In genomic region chr1:88860871-88861589, GRCm38 (mm10) we compare ENCODE assay signal across 13 mouse cellular contexts.
DNase-seq lines count a peak whose midpoint lies in the region; ATAC-seq and TF ChIP-seq lines count a peak whose summit lies in the region.
"Had no signal": no experiment of that assay in that cellular context is flagged by ENCODE, and none has a peak within 500 bp of the region (broad histone marks: within the 10 kb centered on the region; RNA-seq: fewer than 3 reads in every experiment).

No protein-coding gene starts in this region.

- no peaks in the 10 kb centered on the region for H3K9me3 ChIP-seq in lung, embryonic 15.5 days
- no peaks in the 10 kb centered on the region for H3K9me3 ChIP-seq in stomach, embryonic 14.5 days (ENCODE audit: control insufficient read depth, low read depth, low read length)
- H3K9me3 ChIP-seq: limb, embryonic 13.5 days had no signal

- no peaks in the 10 kb centered on the region for H3K36me3 ChIP-seq in lung, embryonic 15.5 days
- H3K36me3 ChIP-seq in stomach, embryonic 14.5 days (ENCODE audit: control insufficient read depth, insufficient read depth, low read length), result no peaks in the 10 kb centered on the region
- H3K36me3 ChIP-seq: limb, embryonic 13.5 days had no signal

- DNase-seq in kidney, adult 11 months, result peak; percentile 7
- DNase-seq in kidney, adult 8-10 months, result no peak
- no peak for DNase-seq in lung, adult 2 months
- DNase-seq in spleen, postnatal 4 days (ENCODE audit: low spot score in 2 of 2), result no peak
- DNase-seq: adrenal gland, adult 8-10 months; spleen, adult 18-20 months; thymus, adult 2 months had no signal

- WGBS in lung, embryonic 15.5 days, result 15% methylated on average over 7 of the region's 7 CpGs
- WGBS in lung, adult 2 months, result 16% methylated on average over 7 of the region's 7 CpGs
- whole genome bisulfite sequencing in stomach, embryonic 14.5 days, result 23% methylated on average over 7 of the region's 7 CpGs

- H3K4me1 ChIP-seq in lung, embryonic 15.5 days, result 0 out of 2 replicates have a peak, but pooled peaks cover 11% of the 10 kb centered on the region
- peaks cover 9% of the 10 kb centered on the region for H3K4me1 ChIP-seq in lung, adult 2 months (ENCODE audit: control insufficient read depth, insufficient read depth, low read length)
- H3K4me1 ChIP-seq in embryonic fibroblast, embryonic 13.5 days (ENCODE audit: control insufficient read depth, insufficient read depth, low read length), result no peaks in the 10 kb centered on the region
- H3K4me1 ChIP-seq in stomach, embryonic 14.5 days (ENCODE audit: control insufficient read depth, insufficient read depth, low read length), result peaks cover 9% of the 10 kb centered on the region; the same call in 1 of the 2 replicates

- no peak overlapping the region for H3K9ac ChIP-seq in lung, embryonic 15.5 days
- H3K9ac ChIP-seq in stomach, embryonic 14.5 days (replicated peaks; ENCODE audit: low read depth, low read length), result no peak overlapping the region
- H3K9ac ChIP-seq: limb, embryonic 13.5 days had no signal

- no peak for TF ChIP-seq CTCF in lung, adult 2 months (IDR thresholded peaks at IDR 0.05; ENCODE audit: insufficient read depth, low read length)
- TF ChIP-seq CTCF in embryonic fibroblast, embryonic 13.5 days (IDR thresholded peaks at IDR 0.05; ENCODE audit: borderline replicate concordance, insufficient read depth, low read length), result no peak

- no peak for ATAC-seq in lung, embryonic 15.5 days (ENCODE audit: borderline replicate concordance, extremely low read depth, low FRiP score, low TSS enrichment)
- ATAC-seq in stomach, embryonic 14.5 days (ENCODE audit: insufficient number of reproducible peaks, insufficient read depth, low FRiP score, low read depth), result no peak
- ATAC-seq: intestine, postnatal 0 days had no signal

- H3K4me2 ChIP-seq in lung, embryonic 15.5 days, result 0 out of 2 replicates have a peak overlapping the region, but pooled peaks have one; percentile 6
- no peak overlapping the region for H3K4me2 ChIP-seq in stomach, embryonic 14.5 days (replicated peaks; ENCODE audit: low read depth, low read length)
- H3K4me2 ChIP-seq: limb, embryonic 13.5 days; midbrain, embryonic 11.5 days had no signal

- TF ChIP-seq POLR2A in lung, adult 2 months (IDR thresholded peaks at IDR 0.05; ENCODE audit: borderline replicate concordance, extremely low read depth, low read depth, low read length), result no peak
- TF ChIP-seq POLR2A in embryonic fibroblast, embryonic 13.5 days (IDR thresholded peaks at IDR 0.05; ENCODE audit: low read depth, low read length), result no peak

- H3K4me3 ChIP-seq in lung, embryonic 15.5 days, result no peak overlapping the region
- H3K4me3 ChIP-seq in lung, adult 2 months (replicated peaks; ENCODE audit: extremely low read depth, low read depth, low read length), result no peak overlapping the region
- H3K4me3 ChIP-seq in embryonic fibroblast, embryonic 13.5 days (ENCODE audit: insufficient read depth, low read length), result no peak overlapping the region
- H3K4me3 ChIP-seq in stomach, embryonic 14.5 days (ENCODE audit: low read depth, low read length), result no peak overlapping the region
- H3K4me3 ChIP-seq: limb, embryonic 13.5 days had no signal

- peak overlapping the region; percentile 29; the same call in 1 of the 2 replicates for H3K27ac ChIP-seq in lung, embryonic 15.5 days
- H3K27ac ChIP-seq in embryonic fibroblast, embryonic 13.5 days (ENCODE audit: insufficient read depth, low read length), result peak overlapping the region; percentile 12; the same call in 1 of the 2 replicates
- peak overlapping the region; percentile 50; the same call in 1 of the 2 replicates for H3K27ac ChIP-seq in stomach, embryonic 14.5 days (ENCODE audit: low read length)
- H3K27ac ChIP-seq: limb, embryonic 13.5 days had no signal

- H3K27me3 ChIP-seq in lung, embryonic 15.5 days, result no peaks in the 10 kb centered on the region
- no peaks in the 10 kb centered on the region for H3K27me3 ChIP-seq in stomach, embryonic 14.5 days (ENCODE audit: control insufficient read depth, insufficient read depth, low read length)
- H3K27me3 ChIP-seq: limb, embryonic 13.5 days had no signal
